Mouse (Mus musculus) hindbrain, embryonic 14.5 days (tissue): ENCODE data around the gene Ppp1r3e. TPM values are rescaled to one million over a fixed set of nuclear protein-coding genes. Genes with fewer than 3 reads are reported as not detected.

Experiments used
- ATAC-seq: fragments of 200-750 bp; cut with Nextera tagmentation; 2 replicates; pipeline ENCODE4 v1.8.0; 2017; ENCODE audit warnings: moderate number of reproducible peaks, mild to moderate bottlenecking, moderate TSS enrichment, moderate library complexity; ENCODE audit not compliant: low FRiP score
- DNase-seq: peaks from one replicate; pipeline ENCODE4 v3.0.0-alpha.2; 2015; ENCODE audit warnings: low spot score
- H3K27ac ChIP-seq: fragments of 300-500 bp; sonication (generic); 2 replicates; pipeline ENCODE4 v1.5.1; 2014; ENCODE audit warnings: mild to moderate bottlenecking, moderate library complexity
- H3K27me3 ChIP-seq: fragments of 300-500 bp; sonication (generic); 2 replicates; pipeline ENCODE4 v1.6.1; 2014; ENCODE audit warnings: mild to moderate bottlenecking, low read length, mixed read lengths; ENCODE audit not compliant: control insufficient read depth, insufficient read depth
- H3K36me3 ChIP-seq: fragments of 300-500 bp; sonication (generic); replicated peaks from 2 replicates; pipeline ENCODE4 v1.6.1; 2014; ENCODE audit not compliant: control insufficient read depth, insufficient read depth
- H3K4me1 ChIP-seq: fragments of 300-500 bp; sonication (generic); replicated peaks from 2 replicates; pipeline ENCODE4 v1.6.1; 2014; ENCODE audit warnings: antibody characterized with exemption, low read length, mixed read lengths; ENCODE audit not compliant: control insufficient read depth, insufficient read depth
- H3K4me2 ChIP-seq: fragments of 300-500 bp; sonication (generic); replicated peaks from 2 replicates; pipeline ENCODE4 v1.6.1; 2014; ENCODE audit warnings: mild to moderate bottlenecking, moderate library complexity
- H3K4me3 ChIP-seq: fragments of 300-500 bp; sonication (generic); replicated peaks from 2 replicates; pipeline ENCODE4 v1.5.1; 2014; ENCODE audit warnings: mild to moderate bottlenecking, low read length
- H3K9ac ChIP-seq: fragments of 300-500 bp; sonication (generic); 2 replicates; pipeline ENCODE4 v1.6.1; 2014
- H3K9me3 ChIP-seq: fragments of 300-500 bp; sonication (generic); 2 replicates; pipeline ENCODE4 v1.6.1; 2016; ENCODE audit warnings: low read length; ENCODE audit not compliant: control insufficient read depth
- WGBS: fragments of 180-500 bp; shearing (Covaris S2); extraction: QIAGEN DNeasy Blood & Tissue Kit; methylation state at CpG from one replicate; pipeline ENCODE4 v1.1.7; 2014; 5-methylcytosine and 5-hydroxymethylcytosine counted together
- polyA plus RNA-seq: library from polyadenylated mRNA; unstranded; fragments of >200 nt; fragmentation: Nextera tagmentation; extraction: Ambion mirVana; gene quantifications from 2 replicates; pipeline ENCODE4 v1.2.1, GENCODE M21; 2014

The Ppp1r3e gene
- 5.0 and 5.7 TPM in 2 replicates for polyA plus RNA-seq

DNA sequence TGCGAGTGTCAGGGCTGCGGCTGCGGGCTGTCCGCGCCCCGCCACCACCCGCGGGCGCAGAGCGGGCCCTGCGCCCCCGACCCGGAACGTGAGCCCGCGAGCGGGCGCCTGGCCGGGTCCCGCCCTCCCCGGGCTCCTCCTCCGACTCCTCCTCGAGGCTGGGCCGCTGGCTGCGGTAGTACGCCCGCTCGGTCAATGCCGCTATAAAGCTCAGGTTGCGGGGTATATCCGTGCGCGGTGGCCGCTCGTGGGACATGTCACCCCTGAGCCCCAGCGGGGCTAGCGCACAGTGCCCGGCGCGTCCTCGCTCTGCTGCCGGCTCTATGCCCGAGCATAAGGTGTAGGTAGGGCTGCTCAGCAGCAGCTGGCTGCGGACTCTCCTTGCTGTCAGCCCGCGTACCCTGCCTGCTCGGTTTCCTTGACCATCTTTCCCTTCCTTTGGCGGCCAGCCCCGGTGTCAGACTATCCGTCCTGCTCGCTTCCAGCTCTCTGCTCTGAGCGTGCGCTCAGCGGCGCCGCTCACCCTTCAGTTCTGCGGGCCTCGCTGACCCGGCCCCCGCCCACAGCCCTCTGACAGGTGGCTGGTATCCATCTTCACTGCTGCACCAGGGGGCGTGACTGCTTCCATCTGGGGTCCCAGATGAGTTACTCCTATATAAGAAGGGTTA is at the start of gene Ppp1r3e:
Ppp1r3e (minus strand) TSS at position 503 of the 668 bp plus-strand sequence.
- DNase-seq (peak; percentile 57), ATAC-seq (peak; percentile 71)
- peak within 1 kb of the TSS; percentile 71 for H3K4me3 ChIP-seq
- H3K9me3 ChIP-seq: no peaks in the 10 kb centered on the region
- H3K27me3 ChIP-seq: peaks cover 6% of the 10 kb centered on the region; the same call in 1 of the 2 replicates
- H3K4me1 ChIP-seq: peaks cover 8% of the 10 kb centered on the region; the same call in 1 of the 2 replicates
- H3K27ac ChIP-seq: peak within 1 kb of the TSS; percentile 95
- peaks cover 3% of the 10 kb centered on the region; the same call in 1 of the 2 replicates for H3K36me3 ChIP-seq
- H3K4me2 ChIP-seq: peak within 1 kb of the TSS; percentile 92
- H3K9ac ChIP-seq: peak within 1 kb of the TSS; percentile 86
- WGBS: 1% methylated on average over 55 of the region's 61 CpGs

DNA sequence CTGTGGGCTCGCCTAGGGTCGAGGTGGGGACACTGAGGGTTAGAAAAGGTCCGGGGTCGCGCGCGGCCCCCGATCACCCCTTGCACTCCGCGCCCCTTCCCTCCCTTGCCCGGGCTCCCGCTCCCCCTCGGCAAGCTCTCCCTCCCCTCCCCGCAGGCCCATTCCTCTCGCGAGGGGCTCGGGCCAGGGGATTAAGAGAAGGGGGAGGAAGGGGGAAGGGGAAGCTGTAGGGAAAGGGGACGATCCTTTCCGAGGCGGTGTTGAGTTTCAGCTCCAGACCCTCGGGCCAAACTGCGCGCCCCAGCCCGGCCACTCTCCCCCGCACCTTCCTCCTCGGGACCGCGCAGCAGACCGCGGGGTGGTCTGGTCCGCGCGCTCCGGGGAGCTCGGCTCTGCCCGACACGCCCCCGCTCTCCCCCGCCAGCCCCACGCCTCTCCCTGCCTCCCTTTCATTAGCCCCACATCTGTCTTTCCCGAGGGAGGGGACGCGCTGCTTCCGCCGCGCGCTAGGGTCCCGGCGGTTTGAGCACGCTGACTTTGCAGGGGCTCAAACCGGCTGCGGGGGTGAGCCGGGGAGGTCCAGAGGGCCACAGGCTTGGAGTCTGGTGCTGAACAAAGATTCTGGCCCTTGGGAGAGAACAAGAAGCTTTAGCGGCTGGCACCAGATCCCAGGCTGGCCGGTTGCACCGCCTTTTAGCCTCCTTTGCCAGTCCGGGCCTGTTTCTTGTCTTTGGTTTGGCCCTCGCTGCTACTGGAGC is 49.2 kb upstream of the Ppp1r3e start:
- peak overlapping the region; percentile 74 for H3K9ac ChIP-seq
- peak; percentile 60 for DNase-seq
- peak overlapping the region; percentile 83 for H3K27ac ChIP-seq
- under 1% methylated on average over 40 of the region's 58 CpGs for WGBS
- peaks cover 1% of the 10 kb centered on the region; the same call in 1 of the 2 replicates for H3K9me3 ChIP-seq
- peak overlapping the region; percentile 45 for H3K4me3 ChIP-seq
- peak; percentile 68 for ATAC-seq
- peak overlapping the region; percentile 83 for H3K4me2 ChIP-seq
- no peaks in the 10 kb centered on the region for H3K36me3 ChIP-seq
- H3K4me1 ChIP-seq: peaks cover 20% of the 10 kb centered on the region; the same call in 1 of the 2 replicates
- H3K27me3 ChIP-seq: no peaks in the 10 kb centered on the region

DNA sequence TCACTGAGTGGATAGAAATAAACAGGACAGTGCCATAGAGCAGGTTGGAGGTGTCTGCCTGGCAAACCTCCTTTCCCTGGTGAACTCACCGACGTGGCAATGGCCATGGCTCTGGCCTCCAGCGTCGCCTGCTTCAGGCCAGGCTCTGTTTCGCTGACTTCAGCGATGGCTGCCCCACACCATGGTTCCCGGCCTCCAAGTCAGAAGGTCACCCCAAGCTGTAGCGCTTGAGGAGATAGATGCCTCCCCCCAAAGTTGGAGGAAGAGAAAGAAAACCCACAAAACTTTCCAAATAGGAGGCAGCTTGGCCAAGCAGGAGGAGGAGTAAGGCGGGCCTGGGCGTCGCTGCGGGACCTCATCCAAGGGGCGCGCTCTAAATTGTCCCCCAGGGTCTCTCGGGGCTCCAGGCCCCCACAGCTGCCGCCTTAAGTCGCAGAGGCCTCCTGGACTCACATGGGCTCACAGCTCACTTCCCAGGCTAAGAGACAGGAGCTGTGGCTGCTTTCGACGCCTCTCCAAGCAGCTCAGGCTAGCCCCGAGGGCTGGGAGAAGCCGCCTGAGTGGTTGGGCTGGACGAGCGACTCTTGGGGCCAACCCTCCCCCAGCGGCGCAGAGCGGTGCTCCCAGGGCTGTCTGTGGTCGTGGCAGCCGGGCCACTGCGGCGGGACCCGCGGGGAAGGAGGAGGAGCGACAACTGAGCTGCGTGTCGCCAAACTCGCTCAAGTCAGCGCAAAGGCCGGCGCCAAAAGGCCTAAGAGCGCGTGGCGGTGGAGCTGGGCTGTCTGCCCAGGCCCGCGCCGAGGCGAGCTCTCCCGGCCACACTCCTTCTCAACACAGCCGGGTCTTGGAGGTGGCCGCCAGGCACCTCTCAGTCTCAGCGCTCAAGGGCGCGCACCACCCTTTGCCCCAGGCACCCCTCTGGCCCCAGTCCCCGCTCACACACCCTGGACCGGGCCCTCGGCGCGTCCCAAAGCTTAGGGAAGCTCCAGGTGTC is 48.3 kb upstream of the Ppp1r3e start, which contains the start of gene Efs:
Efs (minus strand) TSS at position 778 of the 994 bp plus-strand sequence.
- peaks cover 18% of the 10 kb centered on the region; the same call in 1 of the 2 replicates for H3K4me1 ChIP-seq
- H3K4me2 ChIP-seq: peak within 1 kb of the TSS; percentile 83
- H3K27ac ChIP-seq: peak within 1 kb of the TSS; percentile 83
- H3K27me3 ChIP-seq: no peaks in the 10 kb centered on the region
- ATAC-seq: peak; percentile 69
- H3K9me3 ChIP-seq: peaks cover 11% of the 10 kb centered on the region; the same call in 1 of the 2 replicates
- DNase-seq: peak; percentile 57
- WGBS: 3% methylated on average over 56 of the region's 57 CpGs
- H3K36me3 ChIP-seq: no peaks in the 10 kb centered on the region
- peak within 1 kb of the TSS; percentile 45 for H3K4me3 ChIP-seq
- peak within 1 kb of the TSS; percentile 74 for H3K9ac ChIP-seq

DNA sequence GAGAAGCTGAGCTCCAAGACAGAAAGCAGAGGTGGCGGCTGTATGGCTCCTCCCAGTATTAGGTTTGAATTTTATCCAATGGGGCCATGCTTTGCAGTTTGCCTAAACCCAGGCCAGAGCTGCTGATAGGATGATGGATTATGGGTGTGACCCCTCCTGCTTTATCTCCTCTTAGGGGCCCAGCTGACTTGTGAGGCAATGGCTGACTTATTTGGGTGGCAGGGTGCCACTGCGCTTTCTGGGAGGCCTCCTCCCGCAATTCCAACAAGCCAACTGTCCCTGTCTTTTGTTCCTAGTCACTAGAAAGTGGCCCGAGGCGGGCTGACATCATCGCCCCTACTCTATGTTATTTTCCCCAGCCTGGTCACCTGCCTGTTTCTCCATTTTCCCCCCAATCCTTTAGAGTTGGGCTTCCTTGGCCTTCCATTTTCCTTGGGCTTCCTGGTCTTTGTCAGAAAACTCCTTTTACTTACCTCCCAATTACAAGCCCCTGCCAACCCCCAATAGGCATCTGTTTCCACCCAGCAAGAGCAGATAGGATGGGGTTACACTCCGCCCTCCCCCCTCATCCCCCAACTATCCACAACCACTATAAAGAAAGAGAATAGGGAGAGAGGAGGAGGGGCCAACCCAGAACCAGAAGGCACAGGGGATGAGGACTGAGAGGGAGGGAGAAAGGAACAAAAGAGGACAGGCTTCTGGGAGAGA is 47.4 kb upstream of the Ppp1r3e start:
- ATAC-seq: peak; percentile 38; the same call in 1 of the 2 replicates
- peak overlapping the region; percentile 74; the same call in 1 of the 2 replicates for H3K9ac ChIP-seq
- H3K36me3 ChIP-seq: no peaks in the 10 kb centered on the region
- WGBS: 11% methylated on average over 7 of the region's 7 CpGs
- peak overlapping the region; percentile 83 for H3K4me2 ChIP-seq
- peak overlapping the region; percentile 83 for H3K27ac ChIP-seq
- peaks cover 14% of the 10 kb centered on the region; the same call in 1 of the 2 replicates for H3K9me3 ChIP-seq
- H3K27me3 ChIP-seq: no peaks in the 10 kb centered on the region
- no peak for DNase-seq
- peak overlapping the region; percentile 45 for H3K4me3 ChIP-seq
- peaks cover 12% of the 10 kb centered on the region; the same call in 1 of the 2 replicates for H3K4me1 ChIP-seq

DNA sequence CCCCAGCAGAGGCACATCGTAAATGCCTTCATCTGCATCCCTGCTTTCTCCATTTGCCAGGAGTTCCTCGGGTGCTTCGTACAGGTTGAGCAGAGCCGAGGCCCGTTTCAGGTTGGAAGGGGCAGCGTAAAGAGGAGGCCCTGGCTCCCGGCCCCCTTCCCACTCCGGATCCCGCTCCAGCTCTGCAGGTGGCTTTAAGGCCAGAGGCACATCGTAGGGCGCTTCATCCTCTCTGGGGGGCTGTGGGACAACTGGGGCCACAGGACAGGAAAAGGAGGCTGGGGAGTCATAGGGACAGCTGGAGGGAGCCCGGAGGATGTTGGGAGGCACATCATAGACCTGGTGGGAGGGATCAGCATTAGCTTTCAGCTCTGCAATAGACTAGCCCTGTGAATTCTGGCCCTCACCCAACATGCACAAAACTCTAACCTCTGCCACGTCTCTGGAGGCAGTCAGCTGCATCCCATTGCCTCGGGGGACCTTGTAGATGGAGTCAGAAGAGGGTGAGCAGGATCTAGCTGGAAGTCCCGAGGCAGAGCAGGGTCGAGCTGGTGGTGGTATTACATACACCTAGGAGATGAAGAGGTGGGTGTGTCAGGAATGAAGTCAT is 42.8 kb upstream of the Ppp1r3e start:
- Histone ChIP-seq H3K4me2 (no peak overlapping the region), H3K27ac (no peak overlapping the region), H3K4me3 (no peak overlapping the region), H3K9ac (no peak overlapping the region), H3K9me3 (peaks cover 14% of the 10 kb centered on the region; the same call in 1 of the 2 replicates), H3K36me3 (peaks cover 17% of the 10 kb centered on the region), H3K4me1 (no peaks in the 10 kb centered on the region), H3K27me3 (no peaks in the 10 kb centered on the region)
- DNase-seq: no peak
- 96% methylated on average over 16 of the region's 16 CpGs for WGBS
- ATAC-seq: no peak

DNA sequence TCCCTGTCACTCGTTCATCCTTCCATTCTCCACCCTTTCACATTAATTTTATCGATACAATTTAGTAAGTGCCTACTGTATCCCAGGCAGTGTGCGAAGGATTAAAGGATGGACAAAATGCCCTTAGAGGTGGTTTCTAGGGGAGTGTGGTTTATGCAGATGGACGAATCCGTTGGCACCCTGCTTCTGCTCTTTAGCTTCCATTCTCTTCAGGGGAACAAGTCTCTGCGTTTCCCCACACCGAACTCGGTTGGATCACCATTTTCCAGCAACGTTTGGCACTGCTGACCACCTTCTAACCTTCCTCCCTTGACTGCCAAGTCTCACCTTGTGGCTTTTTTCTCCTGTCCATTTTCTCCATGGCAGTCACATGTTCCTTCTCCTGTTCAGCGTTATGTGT is 36.0 kb upstream of the Ppp1r3e start:
- Histone ChIP-seq H3K4me2 (peak overlapping the region; percentile 85), H3K27ac (peak overlapping the region; percentile 94), H3K4me1 (peaks cover 11% of the 10 kb centered on the region), H3K9me3 (no peaks in the 10 kb centered on the region), H3K27me3 (no peaks in the 10 kb centered on the region), H3K4me3 (peak overlapping the region; percentile 83), H3K36me3 (peaks cover 34% of the 10 kb centered on the region), H3K9ac (peak overlapping the region; percentile 95)
- DNase-seq (no peak), ATAC-seq (no peak)
- WGBS: 15% methylated on average over 10 of the region's 10 CpGs

DNA sequence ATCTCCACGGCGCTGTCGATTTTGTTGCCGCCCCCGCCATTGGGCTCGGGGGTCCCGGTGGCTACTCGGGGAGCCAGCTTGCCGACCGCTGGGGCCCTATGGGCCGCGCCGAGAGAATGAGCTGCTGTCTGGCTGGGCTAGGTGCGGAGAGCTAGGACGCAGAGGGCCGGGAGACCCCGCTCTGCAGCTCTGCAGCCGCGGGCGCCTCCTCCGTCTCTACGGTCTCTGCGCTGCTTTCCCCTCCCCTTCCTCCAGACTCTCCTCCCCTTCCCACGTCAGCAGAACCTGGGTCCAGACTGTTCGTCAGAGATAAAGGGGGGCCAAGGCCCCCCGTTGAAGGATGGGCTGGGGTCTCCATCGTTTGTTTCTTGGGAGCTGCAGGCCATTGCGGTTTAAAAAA is 35.5 kb upstream of the Ppp1r3e start, which contains the start of gene Slc22a17:
Slc22a17 (minus strand) TSS at position 247 of the 400 bp plus-strand sequence.
- Histone ChIP-seq H3K9ac (peak within 1 kb of the TSS; percentile 95), H3K9me3 (no peaks in the 10 kb centered on the region), H3K27ac (peak within 1 kb of the TSS; percentile 94), H3K36me3 (peaks cover 39% of the 10 kb centered on the region), H3K27me3 (no peaks in the 10 kb centered on the region), H3K4me3 (peak within 1 kb of the TSS; percentile 83), H3K4me2 (peak within 1 kb of the TSS; percentile 85), H3K4me1 (peaks cover 11% of the 10 kb centered on the region)
- peak; percentile 96 for ATAC-seq
- 0% methylated on average over 27 of the region's 28 CpGs for WGBS
- peak; percentile 87 for DNase-seq
